Mouse (Mus musculus): ENCODE measurements at regions not wholly inside any gene's neighbourhood (a gene's known extent, or its start where the extent isn't known, plus 50 kb on each side); places are given as distances from the start of the nearest gene placed in this dataset.

GRCm38 (mm10) chr1:76010212-76010800, 464.2 kb downstream of the Slc4a3 start:
- Histone ChIP-seq H3K9me3 (ENCODE audit: low read length) (no peaks in the 10 kb centered on the region), H3K4me3 (ENCODE audit: low read depth, low read length) (no peak overlapping the region), H3K4me2 (ENCODE audit: low read depth) (no peak overlapping the region), H3K27me3 (ENCODE audit: insufficient read depth, low read length) (no peaks in the 10 kb centered on the region), H3K4me1 (ENCODE audit: insufficient read depth) (no peaks in the 10 kb centered on the region), H3K36me3 (ENCODE audit: insufficient read depth) (no peaks in the 10 kb centered on the region), H3K27ac (ENCODE audit: low read depth, low read length) (no peak overlapping the region), H3K9ac (no peak overlapping the region)
- no peak for TF ChIP-seq CTCF (IDR thresholded peaks at IDR 0.05; ENCODE audit: low read depth)
- no peak for DNase-seq
- 88% methylated on average over 4 of the region's 4 CpGs for WGBS
- no peak for ATAC-seq

GRCm38 (mm10) chr1:76018588-76018987, 472.5 kb downstream of the Slc4a3 start:
- no peaks in the 10 kb centered on the region for H3K9me3 ChIP-seq (ENCODE audit: low read length)

GRCm38 (mm10) chr1:76019071-76019470, 473.0 kb downstream of the Slc4a3 start:
- no peak for DNase-seq
- H3K36me3 ChIP-seq (ENCODE audit: insufficient read depth) = no peaks in the 10 kb centered on the region
- no peaks in the 10 kb centered on the region for H3K27me3 ChIP-seq (ENCODE audit: insufficient read depth, low read length)
- H3K9ac ChIP-seq = no peak overlapping the region
- WGBS = 89% methylated on average over 11 of the region's 11 CpGs
- no peak for ATAC-seq
- no peaks in the 10 kb centered on the region for H3K9me3 ChIP-seq (ENCODE audit: low read length)
- H3K4me2 ChIP-seq (ENCODE audit: low read depth) = no peak overlapping the region
- H3K27ac ChIP-seq (ENCODE audit: low read depth, low read length) = no peak overlapping the region
- no peak for TF ChIP-seq CTCF (IDR thresholded peaks at IDR 0.05; ENCODE audit: low read depth)
- H3K4me1 ChIP-seq (ENCODE audit: insufficient read depth) = no peaks in the 10 kb centered on the region
- no peak overlapping the region for H3K4me3 ChIP-seq (ENCODE audit: low read depth, low read length)

More at GRCm38 (mm10) chr1:76018588-76018987, 472.5 kb downstream of the Slc4a3 start:
- no peak overlapping the region for H3K4me3 ChIP-seq (ENCODE audit: low read depth, low read length)
- WGBS = 82% methylated on average over 6 of the region's 6 CpGs
- H3K36me3 ChIP-seq (ENCODE audit: insufficient read depth) = no peaks in the 10 kb centered on the region
- DNase-seq = no peak
- H3K4me1 ChIP-seq (ENCODE audit: insufficient read depth) = no peaks in the 10 kb centered on the region
- H3K9ac ChIP-seq = no peak overlapping the region
- no peak for TF ChIP-seq CTCF (IDR thresholded peaks at IDR 0.05; ENCODE audit: low read depth)
- ATAC-seq = no peak
- H3K27me3 ChIP-seq (ENCODE audit: insufficient read depth, low read length) = no peaks in the 10 kb centered on the region
- no peak overlapping the region for H3K27ac ChIP-seq (ENCODE audit: low read depth, low read length)
- no peak overlapping the region for H3K4me2 ChIP-seq (ENCODE audit: low read depth)

- 51% methylated on average over 3 of the region's 3 CpGs for WGBS
- H3K27me3 ChIP-seq (ENCODE audit: insufficient read depth, low read length) = no peaks in the 10 kb centered on the region
Measured at GRCm38 (mm10) chr1:76024650-76025049, 478.6 kb downstream of the Slc4a3 start.

GRCm38 (mm10) chr1:76025389-76025788, 479.3 kb downstream of the Slc4a3 start:
- no peak overlapping the region for H3K4me2 ChIP-seq (ENCODE audit: low read depth)
- H3K4me3 ChIP-seq (ENCODE audit: low read depth, low read length) = no peak overlapping the region
- ATAC-seq (no peak), DNase-seq (no peak)
- WGBS = 55% methylated on average over 4 of the region's 4 CpGs
- H3K9ac ChIP-seq = no peak overlapping the region
- no peak overlapping the region for H3K27ac ChIP-seq (ENCODE audit: low read depth, low read length)
- no peaks in the 10 kb centered on the region for H3K36me3 ChIP-seq (ENCODE audit: insufficient read depth)
- H3K27me3 ChIP-seq (ENCODE audit: insufficient read depth, low read length) = no peaks in the 10 kb centered on the region
- no peaks in the 10 kb centered on the region for H3K9me3 ChIP-seq (ENCODE audit: low read length)
- no peak for TF ChIP-seq CTCF (IDR thresholded peaks at IDR 0.05; ENCODE audit: low read depth)
- no peaks in the 10 kb centered on the region for H3K4me1 ChIP-seq (ENCODE audit: insufficient read depth)

More at GRCm38 (mm10) chr1:76024650-76025049, 478.6 kb downstream of the Slc4a3 start:
- TF ChIP-seq CTCF (IDR thresholded peaks at IDR 0.05; ENCODE audit: low read depth) = no peak
- no peak for ATAC-seq
- Histone ChIP-seq H3K27ac (ENCODE audit: low read depth, low read length) (no peak overlapping the region), H3K4me2 (ENCODE audit: low read depth) (no peak overlapping the region), H3K9ac (no peak overlapping the region), H3K4me3 (ENCODE audit: low read depth, low read length) (no peak overlapping the region), H3K9me3 (ENCODE audit: low read length) (no peaks in the 10 kb centered on the region), H3K4me1 (ENCODE audit: insufficient read depth) (no peaks in the 10 kb centered on the region), H3K36me3 (ENCODE audit: insufficient read depth) (no peaks in the 10 kb centered on the region)
- DNase-seq = no peak

GRCm38 (mm10) chr1:76029059-76029458, 483.0 kb downstream of the Slc4a3 start:
- H3K9ac ChIP-seq = no peak overlapping the region
- no peak for ATAC-seq
- no peak for DNase-seq
- TF ChIP-seq CTCF (IDR thresholded peaks at IDR 0.05; ENCODE audit: low read depth) = no peak
- 24% methylated on average over 1 of the region's 1 CpGs for WGBS
- no peak overlapping the region for H3K4me3 ChIP-seq (ENCODE audit: low read depth, low read length)
- no peak overlapping the region for H3K27ac ChIP-seq (ENCODE audit: low read depth, low read length)
- H3K27me3 ChIP-seq (ENCODE audit: insufficient read depth, low read length) = no peaks in the 10 kb centered on the region
- H3K36me3 ChIP-seq (ENCODE audit: insufficient read depth) = no peaks in the 10 kb centered on the region
- no peaks in the 10 kb centered on the region for H3K4me1 ChIP-seq (ENCODE audit: insufficient read depth)
- H3K4me2 ChIP-seq (ENCODE audit: low read depth) = no peak overlapping the region
- H3K9me3 ChIP-seq (ENCODE audit: low read length) = no peaks in the 10 kb centered on the region

- H3K27me3 ChIP-seq (ENCODE audit: insufficient read depth, low read length) = no peaks in the 10 kb centered on the region
- no peaks in the 10 kb centered on the region for H3K36me3 ChIP-seq (ENCODE audit: insufficient read depth)
- no peaks in the 10 kb centered on the region for H3K4me1 ChIP-seq (ENCODE audit: insufficient read depth)
- H3K4me3 ChIP-seq (ENCODE audit: low read depth, low read length) = no peak overlapping the region
- DNase-seq = no peak
- no peak overlapping the region for H3K4me2 ChIP-seq (ENCODE audit: low read depth)
- no peak for TF ChIP-seq CTCF (IDR thresholded peaks at IDR 0.05; ENCODE audit: low read depth)
- H3K9ac ChIP-seq = no peak overlapping the region
- 65% methylated on average over 11 of the region's 11 CpGs for WGBS
- no peak overlapping the region for H3K27ac ChIP-seq (ENCODE audit: low read depth, low read length)
- ATAC-seq = no peak
- no peaks in the 10 kb centered on the region for H3K9me3 ChIP-seq (ENCODE audit: low read length)
Measured at GRCm38 (mm10) chr1:76031171-76031922, 485.3 kb downstream of the Slc4a3 start.

Measured in forebrain, postnatal 0 days (tissue).